Mouse (Mus musculus) central nervous system, embryonic 18 days (tissue): ENCODE measurements around the gene Rgn. TPM values are rescaled to one million over a fixed set of nuclear protein-coding genes. Genes with fewer than 3 reads are reported as not detected.

Experiments used
- polyA plus RNA-seq: library from polyadenylated mRNA; depleted of rRNA; stranded (reverse); fragments of >200 nt; gene quantifications from 2 replicates; pipeline ENCODE4 v1.2.3, GENCODE M21; 2012; rRNA removed

The Rgn gene
- 0.27 and 0.60 TPM in 2 replicates for polyA plus RNA-seq

DNA sequence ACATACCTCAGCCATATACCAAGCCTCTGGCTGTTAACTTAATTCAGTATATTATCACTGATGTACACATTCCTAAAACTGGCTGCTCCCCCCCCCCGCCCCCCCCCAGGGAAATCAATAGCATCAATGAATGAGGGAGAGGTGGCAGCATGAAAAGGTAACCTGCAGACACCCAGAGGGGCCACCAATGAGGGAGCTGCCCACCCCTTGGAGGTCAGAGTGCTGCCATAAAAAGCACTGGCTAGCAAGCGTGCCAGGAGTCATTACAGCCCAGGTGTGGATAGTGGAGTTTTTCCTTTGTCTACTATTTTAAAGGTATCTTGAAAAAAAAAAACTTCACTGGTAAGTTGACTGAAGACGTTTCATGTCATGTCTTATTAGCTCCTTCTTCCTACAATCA is at the start of gene Rgn:
Rgn (plus strand) TSS at position 256 of the 400 bp plus-strand sequence.

Other genes starting within 250 kb of the Rgn start
- gene Rp2, start 185.3 kb upstream of the Rgn start, polyA plus RNA-seq = 9.7 and 9.9 TPM in 2 replicates
- 11.8 and 12.2 TPM in 2 replicates for gene Jade3, start 124.1 kb upstream of the Rgn start, polyA plus RNA-seq
- gene Rbm10, start 67.7 kb downstream of the Rgn start, polyA plus RNA-seq = 60.4 and 62.7 TPM in 2 replicates
- gene Ndufb11, start 67.8 kb downstream of the Rgn start, polyA plus RNA-seq = 165 and 196 TPM in 2 replicates
- gene Uba1, start 108.5 kb downstream of the Rgn start, polyA plus RNA-seq = 397 and 433 TPM in 2 replicates
- gene Cdk16, start 138.2 kb downstream of the Rgn start, polyA plus RNA-seq = 266 and 276 TPM in 2 replicates
- gene Usp11, start 154.1 kb downstream of the Rgn start, polyA plus RNA-seq = 102 TPM in 2 replicates
- 258 and 278 TPM in 2 replicates for gene Araf, start 248.0 kb downstream of the Rgn start, polyA plus RNA-seq